Mouse (Mus musculus) stomach, postnatal 0 days (tissue): Measurements from ENCODE around the gene Sox5.

ENCODE experiments used
- CTCF ChIP-seq: IDR thresholded peaks from 2 replicates; pipeline ENCODE4 v1.5.1; 2016; ENCODE audit warnings: antibody characterized with exemption, low read depth, mild to moderate bottlenecking, moderate library complexity
- EP300 ChIP-seq: optimal IDR thresholded peaks from 2 replicates; pipeline ENCODE3; 2016; ENCODE audit warnings: antibody characterized with exemption

GRCm38 (mm10) chr6:144510147-144510546 lies 271.6 kb downstream of the Sox5 start:
- no peak for TF ChIP-seq CTCF
- no peak for TF ChIP-seq EP300
